Mouse (Mus musculus) neutrophil, adult 5-6 weeks (primary cell): ENCODE data around the gene Prrt1. TPM values are rescaled to one million over a fixed set of nuclear protein-coding genes. Genes with fewer than 3 reads are reported as not detected.

ENCODE experiments used
- ATAC-seq: fragments of 151-379, 151-347 bp; 2 replicates; pipeline ENCODE4 v1.8.0; 2017; ENCODE audit warnings: mild to moderate bottlenecking, moderate TSS enrichment; ENCODE audit not compliant: insufficient number of reproducible peaks, poor library complexity, low FRiP score, severe bottlenecking; ENCODE audit errors: extremely low read depth
- total RNA-seq: library from RNA; stranded (forward); fragments of 200-1000 nt; gene quantifications from 2 replicates; pipeline ENCODE4 v1.2.3, GENCODE M21; 2017

The Prrt1 gene
- total RNA-seq, 1 experiment from 2014 or later: not detected

DNA sequence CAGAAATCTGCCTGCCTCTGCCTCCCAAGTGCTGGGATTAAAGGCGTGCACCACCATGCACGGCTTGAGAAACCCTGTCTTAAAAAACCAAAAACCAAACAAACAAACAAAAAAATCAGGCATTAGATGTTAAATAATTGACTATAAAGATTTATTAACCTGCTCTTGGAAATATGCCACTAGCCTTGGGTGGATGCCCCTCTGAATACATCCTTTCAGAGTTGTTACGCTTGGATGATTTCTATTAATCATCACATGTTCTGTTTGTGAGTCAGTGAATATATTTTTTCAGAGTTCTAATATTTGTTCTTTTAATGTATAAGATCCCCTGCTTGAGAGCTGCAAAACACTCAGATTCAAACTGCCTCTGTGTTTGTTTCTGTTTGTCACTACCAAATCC, 4.4 kb upstream of the Prrt1 start:
- no peak for ATAC-seq

DNA sequence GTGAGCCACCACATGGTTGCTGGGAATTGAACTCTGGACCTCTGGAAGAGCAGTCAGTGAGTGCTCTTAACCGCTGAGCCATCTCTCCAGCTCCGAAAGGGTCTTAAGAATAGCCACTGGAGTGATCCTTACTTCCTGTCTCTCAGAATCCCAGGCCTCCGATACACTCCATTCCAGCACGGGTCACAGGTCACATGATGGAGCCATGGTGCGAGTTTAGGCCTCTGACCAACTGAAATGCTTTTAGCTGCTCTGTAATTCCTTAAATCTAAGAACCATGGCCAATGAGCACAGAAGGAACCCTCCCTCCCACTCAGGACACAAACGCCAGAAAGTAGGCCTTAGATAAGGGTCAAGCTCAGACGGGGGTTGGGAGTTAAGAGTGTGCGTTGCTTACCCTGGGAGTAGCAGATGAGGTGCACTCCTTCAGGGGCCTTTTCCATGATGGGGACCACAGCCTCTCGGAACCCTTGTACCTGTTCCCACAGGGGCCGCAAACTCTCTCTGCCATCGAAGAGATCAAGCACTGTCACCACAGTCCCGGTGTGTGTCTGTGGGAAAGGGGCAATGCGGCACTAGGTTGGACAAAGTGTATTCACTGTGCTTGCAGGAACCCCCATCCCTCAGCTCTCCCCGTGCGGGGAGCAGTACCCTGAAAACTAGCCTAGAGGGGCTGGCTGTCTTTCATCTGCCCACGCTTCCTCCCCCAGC, 3.1 kb upstream of the Prrt1 start:
- ATAC-seq: no peak

- ATAC-seq: peak; percentile 40; the same call in 1 of the 2 replicates
Measured at GRCm38 (mm10) chr17:34626773-34627092, 2.6 kb upstream of the Prrt1 start.

- ATAC-seq: peak; percentile 31; the same call in 1 of the 2 replicates
Measured at GRCm38 (mm10) chr17:34627093-34627942, 2.0 kb upstream of the Prrt1 start.

- ATAC-seq: no peak
Measured at GRCm38 (mm10) chr17:34627943-34628643, 1.2 kb upstream of the Prrt1 start, which contains the start of gene Ppt2. TSS of gene Ppt2 (minus strand) at chr17:34628510.

GRCm38 (mm10) chr17:34628644-34628967, 727 bp upstream of the Prrt1 start:
- no peak for ATAC-seq

DNA sequence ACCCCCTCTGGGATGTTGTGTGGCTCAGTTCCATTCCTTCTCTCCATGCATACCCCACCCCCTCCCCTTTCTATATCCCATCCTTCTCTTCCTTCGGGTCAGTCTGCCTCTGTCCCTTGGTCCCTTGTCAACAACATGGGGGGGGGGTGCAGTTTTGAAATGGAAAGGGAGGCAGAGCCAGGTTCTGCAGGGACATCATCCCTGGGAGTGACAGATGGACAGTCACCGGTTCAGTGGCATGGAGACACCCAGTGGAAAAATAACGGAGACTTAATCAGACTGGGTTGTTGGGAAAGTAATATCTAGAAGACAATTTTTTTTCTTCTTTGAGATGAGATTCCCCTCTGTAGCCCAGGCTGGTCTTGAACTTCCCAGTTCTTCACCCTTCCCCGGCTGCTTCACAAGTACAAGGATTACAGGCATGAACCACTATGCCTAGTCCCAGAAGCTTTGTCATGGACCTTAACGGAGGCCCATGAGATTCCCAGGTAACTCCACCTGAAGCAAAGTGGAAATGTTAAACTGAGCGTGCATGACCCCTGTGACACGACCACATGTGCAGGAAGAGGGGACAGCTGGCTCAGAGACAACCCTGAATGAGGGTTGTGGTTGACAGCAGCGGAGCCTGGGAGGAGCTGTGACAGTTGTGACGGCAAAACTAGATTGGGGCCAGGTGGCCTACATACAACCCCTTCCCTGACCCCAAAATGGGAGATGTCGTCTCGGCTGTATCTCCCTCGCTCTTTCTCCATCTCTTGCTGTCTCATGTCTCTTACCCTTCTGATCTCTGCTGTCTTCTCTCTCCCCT, 667 bp downstream of the Prrt1 start:
- ATAC-seq: no peak

DNA sequence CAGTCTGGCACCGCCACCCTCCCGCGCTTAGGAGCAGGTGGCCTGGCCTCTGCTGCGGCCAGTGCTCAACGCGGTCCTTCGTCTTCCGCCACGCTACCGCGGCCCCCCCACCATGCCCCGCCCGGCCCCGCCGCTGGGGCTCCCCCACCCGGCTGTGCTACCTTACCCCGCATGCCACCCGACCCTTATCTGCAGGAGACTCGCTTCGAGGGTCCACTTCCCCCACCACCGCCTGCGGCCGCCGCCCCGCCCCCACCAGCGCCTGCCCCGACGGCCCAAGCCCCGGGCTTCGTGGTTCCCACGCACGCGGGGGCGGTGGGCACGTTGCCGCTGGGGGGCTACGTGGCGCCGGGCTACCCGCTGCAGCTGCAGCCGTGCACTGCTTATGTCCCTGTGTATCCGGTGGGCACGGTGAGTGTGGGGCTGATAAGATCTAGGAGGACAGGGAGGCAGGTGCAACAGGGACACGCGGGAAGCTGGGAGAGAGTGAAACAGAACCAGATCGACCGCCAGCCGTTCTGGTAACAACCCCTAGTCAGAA, 1.5 kb downstream of the Prrt1 start:
- no peak for ATAC-seq

DNA sequence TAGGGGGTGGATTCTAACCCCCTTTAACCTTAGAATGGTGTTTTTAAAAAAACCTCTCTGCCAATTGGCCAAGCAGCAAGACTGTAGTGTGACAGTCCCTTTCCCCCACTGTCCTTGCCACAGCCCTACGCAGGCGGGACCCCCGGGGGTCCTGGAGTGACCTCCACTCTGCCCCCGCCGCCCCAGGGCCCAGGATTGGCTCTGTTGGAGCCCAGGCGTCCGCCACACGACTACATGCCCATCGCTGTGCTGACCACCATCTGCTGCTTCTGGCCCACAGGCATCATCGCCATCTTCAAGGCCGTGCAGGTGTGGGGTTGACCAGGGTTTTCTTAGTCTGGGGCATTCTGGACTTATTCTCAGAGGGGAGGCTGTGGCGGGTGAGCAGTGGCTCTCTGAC, 2.3 kb downstream of the Prrt1 start:
- ATAC-seq: no peak

DNA sequence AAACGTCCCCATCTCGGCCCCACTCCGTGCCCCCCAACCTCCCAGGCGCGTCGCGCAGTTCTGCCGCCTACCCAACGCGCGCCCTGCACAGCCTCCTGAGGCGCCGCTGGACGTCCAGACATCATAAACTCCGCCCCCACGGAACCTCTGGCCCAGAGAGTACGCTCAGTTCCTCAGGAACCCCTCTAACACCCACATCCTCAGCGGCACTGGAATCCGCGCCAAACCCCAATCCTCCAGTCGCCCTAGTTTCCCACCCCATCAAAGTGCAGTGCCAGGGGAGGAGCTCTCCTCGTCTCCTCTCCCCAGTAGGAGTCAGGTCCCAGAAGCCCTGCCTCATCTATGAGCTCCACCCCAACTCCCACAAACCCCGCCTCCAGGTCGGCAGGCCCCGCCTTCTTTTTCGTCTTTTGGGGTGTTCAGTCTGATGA, 2.9 kb downstream of the Prrt1 start:
- ATAC-seq: peak; percentile 59

- no peak for ATAC-seq
Measured at GRCm38 (mm10) chr17:34635671-34636070, 6.3 kb downstream of the Prrt1 start.

GRCm38 (mm10) chr17:34637459-34637858, 8.1 kb downstream of the Prrt1 start:
- ATAC-seq: no peak

DNA sequence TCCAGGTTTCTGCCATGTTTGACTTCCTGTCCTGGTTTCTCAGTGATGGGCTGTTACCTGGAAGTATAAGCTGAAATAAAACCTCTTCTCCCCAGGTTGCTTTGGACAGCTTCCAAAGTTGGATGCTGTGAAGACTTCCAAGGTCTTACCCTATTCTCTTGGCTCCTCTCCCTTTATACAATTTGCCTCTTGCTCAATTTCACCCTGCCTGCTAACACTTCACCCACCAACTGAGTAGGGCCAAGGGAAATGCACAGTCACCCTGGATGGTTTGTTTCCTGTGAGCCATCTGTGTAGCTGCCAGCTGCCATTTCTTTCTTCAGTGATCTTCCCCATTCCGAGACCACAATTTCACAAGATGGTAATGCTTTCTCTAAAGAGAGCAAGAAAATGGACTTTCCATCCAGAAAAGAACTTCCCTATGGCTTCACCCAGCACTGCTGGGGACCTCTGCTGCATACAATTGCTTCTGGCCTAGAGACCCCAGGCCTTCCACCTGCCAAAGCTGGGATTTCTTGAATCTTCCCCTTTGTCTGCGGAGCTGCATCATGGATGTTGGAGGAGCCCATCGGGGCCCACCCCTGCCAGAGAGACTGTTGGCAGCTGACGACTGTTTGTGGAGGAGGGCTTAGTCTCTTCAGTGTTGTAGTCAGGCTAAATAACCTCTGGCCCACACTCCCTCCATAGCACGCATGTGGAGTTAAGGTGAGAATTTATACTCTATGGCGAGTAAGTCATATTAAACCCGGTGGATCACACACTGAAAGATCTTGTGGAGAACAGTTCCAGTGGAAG, 10.3 kb downstream of the Prrt1 start:
- peak; percentile 83 for ATAC-seq

GRCm38 (mm10) chr17:34640778-34641601, 11.7 kb downstream of the Prrt1 start:
- ATAC-seq: no peak

GRCm38 (mm10) chr17:34641945-34642344, 12.6 kb downstream of the Prrt1 start:
- ATAC-seq: no peak

DNA sequence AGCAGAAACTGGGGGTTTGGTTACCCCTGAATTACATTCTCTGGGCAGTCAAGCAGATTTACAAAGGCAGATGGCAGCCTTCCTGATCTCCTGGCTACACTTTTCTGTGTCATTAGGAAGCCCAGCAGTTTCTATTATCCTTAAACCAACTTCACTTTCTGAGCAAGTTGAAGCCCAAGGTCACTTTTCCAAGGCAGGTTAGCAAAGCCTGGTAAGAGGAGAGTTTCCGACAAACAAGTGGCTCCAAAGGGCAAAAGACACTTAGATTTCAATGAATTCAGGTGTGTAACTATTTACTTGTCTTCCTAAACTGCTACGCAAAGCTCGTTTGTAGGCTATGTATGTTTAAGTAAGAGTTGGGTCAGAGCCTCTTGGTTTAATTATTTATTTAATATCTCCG, 14.0 kb downstream of the Prrt1 start:
- ATAC-seq: no peak

- no peak for ATAC-seq
Measured at GRCm38 (mm10) chr17:34643944-34644343, 14.6 kb downstream of the Prrt1 start.
